Mouse (Mus musculus) CH12.LX (cell line): ENCODE measurements around the gene Acsl1. TPM values are rescaled to one million over a fixed set of nuclear protein-coding genes. Genes with fewer than 3 reads are reported as not detected.

ENCODE experiments used
- DNase-seq: peaks from one replicate; pipeline ENCODE4 v3.0.0-alpha.2; 2013; ENCODE audit errors: extremely low read depth
- H3K27ac ChIP-seq: 2 replicates; pipeline ENCODE4 v1.5.1; 2012; ENCODE audit warnings: low read depth, mild to moderate bottlenecking, control low read depth, moderate library complexity; ENCODE audit not compliant: insufficient read depth
- H3K27me3 ChIP-seq: replicated peaks from 2 replicates; pipeline ENCODE3; 2012; ENCODE audit warnings: inconsistent platforms
- H3K36me3 ChIP-seq, 2 experiments: replicated peaks in 1 of 2; 2 replicates each; pipeline versions ENCODE3 to v1.6.1; 2012; ENCODE audit warnings: inconsistent platforms in 1 of 2, low read length in 1 of 2, mild to moderate bottlenecking in 1 of 2, mixed read lengths in 1 of 2, moderate library complexity in 1 of 2; ENCODE audit not compliant: control insufficient read depth in 1 of 2, insufficient read depth in 1 of 2
- H3K4me1 ChIP-seq, 2 experiments: 2 replicates each; pipeline ENCODE4 v1.6.1; 2012; ENCODE audit warnings: inconsistent platforms in 1 of 2, moderate library complexity in 1 of 2; ENCODE audit not compliant: insufficient read depth in 2 of 2, control insufficient read depth in 1 of 2
- H3K4me2 ChIP-seq: 2 replicates; pipeline ENCODE4 v1.6.1; 2012; ENCODE audit warnings: low read depth, mild to moderate bottlenecking, control low read depth; ENCODE audit not compliant: poor library complexity, insufficient read depth, severe bottlenecking
- H3K4me3 ChIP-seq, 3 experiments: fragments of 150-350 bp in 1 of 3; sonication (generic) in 1 of 3; replicated peaks in 1 of 3; 2 replicates each; pipeline versions ENCODE3 to v1.5.1; 2011 to 2012; ENCODE audit warnings: low read depth in 2 of 3, low read length in 2 of 3, mild to moderate bottlenecking in 2 of 3, moderate library complexity in 2 of 3, control low read depth in 1 of 3, improper control_type of control experiment in 1 of 3, inconsistent platforms in 1 of 3, mixed read lengths in 1 of 3; ENCODE audit not compliant: poor library complexity in 1 of 3
- H3K79me2 ChIP-seq: replicated peaks from 2 replicates; pipeline ENCODE4 v1.6.1; 2012; ENCODE audit warnings: mild to moderate bottlenecking, moderate library complexity; ENCODE audit not compliant: control insufficient read depth, poor library complexity, insufficient read depth, severe bottlenecking; ENCODE audit errors: extremely low read depth
- H3K9ac ChIP-seq: 2 replicates; pipeline ENCODE4 v1.6.1; 2012; ENCODE audit warnings: low read depth, mild to moderate bottlenecking, control low read depth, moderate library complexity; ENCODE audit not compliant: insufficient read depth
- H3K9me3 ChIP-seq: replicated peaks from 2 replicates; pipeline ENCODE3; 2012; ENCODE audit warnings: low read length, inconsistent platforms, mixed read lengths
- BHLHE40 ChIP-seq: IDR thresholded peaks from 2 replicates; pipeline ENCODE4 v1.6.1; 2011; ENCODE audit warnings: mild to moderate bottlenecking, low read depth, low read length, improper control_type of control experiment
- CHD1 ChIP-seq: IDR thresholded peaks from 2 replicates; pipeline ENCODE4 v1.6.1; 2012; ENCODE audit warnings: low read depth, low read length, improper control_type of control experiment, inconsistent platforms
- E2F4 ChIP-seq: IDR thresholded peaks from 2 replicates; pipeline ENCODE4 v1.6.1; 2011; ENCODE audit warnings: low read depth, low read length, improper control_type of control experiment; ENCODE audit not compliant: insufficient replicate concordance
- ELF1 ChIP-seq: IDR thresholded peaks from 2 replicates; pipeline ENCODE4 v1.6.1; 2014; ENCODE audit warnings: low read depth, mild to moderate bottlenecking, inconsistent platforms, low read length, improper control_type of control experiment
- EP300 ChIP-seq: IDR thresholded peaks from 2 replicates; pipeline ENCODE4 v1.6.1; 2011; ENCODE audit warnings: low read length, improper control_type of control experiment
- ETS1 ChIP-seq: conservative IDR thresholded peaks from 2 replicates; pipeline ENCODE4 v1.6.1; 2012; ENCODE audit warnings: low read depth, mild to moderate bottlenecking, inconsistent platforms, low read length, improper control_type of control experiment, moderate library complexity
- IRF4 ChIP-seq: IDR thresholded peaks from 2 replicates; pipeline ENCODE4 v1.6.1; 2014; ENCODE audit warnings: low read depth, mild to moderate bottlenecking, inconsistent platforms, low read length, improper control_type of control experiment
- JUN ChIP-seq: IDR thresholded peaks from 2 replicates; pipeline ENCODE4 v1.6.1; 2011; ENCODE audit warnings: low read depth, mild to moderate bottlenecking, low read length, improper control_type of control experiment, moderate library complexity; ENCODE audit not compliant: insufficient read depth
- JUND ChIP-seq: conservative IDR thresholded peaks from 2 replicates; pipeline ENCODE4 v1.6.1; 2011; ENCODE audit warnings: low read depth, low read length, improper control_type of control experiment
- MAX ChIP-seq: IDR thresholded peaks from 2 replicates; pipeline ENCODE4 v1.6.1; 2011; ENCODE audit warnings: low read length, improper control_type of control experiment
- MAZ ChIP-seq: IDR thresholded peaks from 2 replicates; pipeline ENCODE4 v1.6.1; 2012; ENCODE audit warnings: low read depth, mild to moderate bottlenecking, inconsistent platforms, low read length, improper control_type of control experiment, moderate library complexity
- MEF2A ChIP-seq: IDR thresholded peaks from 2 replicates; pipeline ENCODE4 v1.6.1; 2014; ENCODE audit warnings: low read depth, mild to moderate bottlenecking, inconsistent platforms, low read length, improper control_type of control experiment, borderline replicate concordance
- NELFE ChIP-seq: IDR thresholded peaks from 2 replicates; pipeline ENCODE4 v1.6.1; 2011; ENCODE audit warnings: low read depth, low read length, improper control_type of control experiment
- POLR2A ChIP-seq: IDR thresholded peaks from 2 replicates; pipeline ENCODE4 v1.6.1; 2011; ENCODE audit warnings: low read depth, mild to moderate bottlenecking, improper control_type of control experiment, low read length
- POLR2AphosphoS2 ChIP-seq: IDR thresholded peaks from 2 replicates; pipeline ENCODE4 v1.6.1; 2011; ENCODE audit warnings: low read depth, low read length, improper control_type of control experiment
- RAD21 ChIP-seq: IDR thresholded peaks from 2 replicates; pipeline ENCODE4 v1.6.1; 2011; ENCODE audit warnings: low read depth, mild to moderate bottlenecking, low read length, improper control_type of control experiment, moderate library complexity
- RCOR1 ChIP-seq: conservative IDR thresholded peaks from 2 replicates; pipeline ENCODE4 v1.6.1; 2012; ENCODE audit warnings: low read depth, mild to moderate bottlenecking, inconsistent platforms, low read length, improper control_type of control experiment
- SIN3A ChIP-seq: IDR thresholded peaks from 2 replicates; pipeline ENCODE4 v1.6.1; 2012; ENCODE audit warnings: low read length, improper control_type of control experiment, inconsistent platforms
- SMC3 ChIP-seq: IDR thresholded peaks from 2 replicates; pipeline ENCODE4 v1.6.1; 2011; ENCODE audit warnings: low read depth, low read length, improper control_type of control experiment
- TCF12 ChIP-seq: IDR thresholded peaks from 2 replicates; pipeline ENCODE4 v1.6.1; 2014; ENCODE audit warnings: low read depth, mild to moderate bottlenecking, inconsistent platforms, low read length, improper control_type of control experiment
- UBTF ChIP-seq: IDR thresholded peaks from 2 replicates; pipeline ENCODE4 v1.6.1; 2012; ENCODE audit warnings: low read depth, mild to moderate bottlenecking, inconsistent platforms, low read length, improper control_type of control experiment, moderate library complexity
- USF1 ChIP-seq: IDR thresholded peaks from 2 replicates; pipeline ENCODE4 v1.6.1; 2014; ENCODE audit warnings: low read depth, mild to moderate bottlenecking, inconsistent platforms, low read length, improper control_type of control experiment
- USF2 ChIP-seq: conservative IDR thresholded peaks from 2 replicates; pipeline ENCODE4 v1.6.1; 2011; ENCODE audit warnings: low read depth, low read length, improper control_type of control experiment
- ZC3H11A ChIP-seq: IDR thresholded peaks from 2 replicates; pipeline ENCODE4 v1.6.1; 2012; ENCODE audit warnings: low read depth, mild to moderate bottlenecking, inconsistent platforms, low read length, improper control_type of control experiment
- ZKSCAN1 ChIP-seq: IDR thresholded peaks from 2 replicates; pipeline ENCODE4 v1.6.1; 2012; ENCODE audit warnings: low read depth, inconsistent platforms, low read length, improper control_type of control experiment, borderline replicate concordance
- ZMIZ1 ChIP-seq: IDR thresholded peaks from 2 replicates; pipeline ENCODE4 v1.6.1; 2012; ENCODE audit warnings: low read depth, mild to moderate bottlenecking, inconsistent platforms, low read length, improper control_type of control experiment
- dilution Hi-C: fragments of 300-500 bp; cut with MboI; formaldehyde crosslinking; loops from 2 replicates; pipeline ENCODE4 v1.14.3; 2020; ENCODE audit warnings: low sequenced_read_pairs; ENCODE audit not compliant: extremely low pct_unique_long_range_greater_than_20kb, extremely low pct_ligation_motif_present
- in situ Hi-C: fragments of 300-500 bp; cut with MboI; formaldehyde crosslinking; loops from 3 replicates; pipeline ENCODE4 v1.14.3; 2019; ENCODE audit warnings: low sequenced_read_pairs, low pct_ligation_motif_present, low pct_unique_long_range_greater_than_20kb, mixed read lengths
- polyA plus RNA-seq: library from polyadenylated mRNA; unstranded; fragments of >175 nt; gene quantifications from 2 replicates; pipeline ENCODE4 v1.2.1, GENCODE M21; 2012; ENCODE audit warnings: low read depth; ENCODE audit not compliant: insufficient read length
- total RNA-seq, 2 experiments: library from RNA; depleted of rRNA; stranded (reverse); fragments of 300-350 nt in 1 of 2; fragments of >200 nt in 1 of 2; gene quantifications; 2 replicates each; pipeline ENCODE4 v1.2.3; 2012 to 2014

Gene Acsl1
- total and polyA plus RNA-seq, 3 experiments: 8.7 to 27.9 (median 19.5) TPM

- in situ Hi-C loops (no loop called here), dilution Hi-C loops (no loop called here)
- no peak overlapping the region for H3K9ac ChIP-seq
Observed at GRCm38 (mm10) chr8:46499376-46500061, 28.7 kb downstream of the Acsl1 start.

GRCm38 (mm10) chr8:46502333-46503071 lies 31.7 kb downstream of the Acsl1 start:
- DNase-seq: no peak
- no peaks in the 10 kb centered on the region for H3K79me2 ChIP-seq
- peaks cover 0 to 50% of the 10 kb centered on the region in 2 experiments for H3K36me3 ChIP-seq
- no peak overlapping the region for H3K9ac ChIP-seq
- H3K4me1 ChIP-seq: peaks cover under 1 to 17% of the 10 kb centered on the region in 2 experiments; a peak in 3 of 4 replicates
- dilution Hi-C loops (no loop called here), in situ Hi-C loops (no loop called here)
- no peak overlapping the region for H3K4me2 ChIP-seq
- H3K27ac ChIP-seq: no peak overlapping the region
- no peak overlapping the region for H3K4me3 ChIP-seq
- no peak for TF ChIP-seq ELF1
- no peak for TF ChIP-seq ZC3H11A
- TF ChIP-seq EP300: no peak
- TF ChIP-seq IRF4: no peak
- TF ChIP-seq RCOR1: no peak
- no peak for TF ChIP-seq SMC3
- TF ChIP-seq MAX: no peak
- no peak for TF ChIP-seq NELFE
- no peak for TF ChIP-seq POLR2AphosphoS2
- TF ChIP-seq BHLHE40: no peak
- no peak for TF ChIP-seq MAZ
- no peak for TF ChIP-seq SIN3A
- no peak for TF ChIP-seq UBTF
- TF ChIP-seq POLR2A: no peak
- no peak for TF ChIP-seq USF1
- TF ChIP-seq CHD1: no peak
- no peaks in the 10 kb centered on the region for H3K9me3 ChIP-seq
- H3K27me3 ChIP-seq: no peaks in the 10 kb centered on the region

More at GRCm38 (mm10) chr8:46499376-46500061, 28.7 kb downstream of the Acsl1 start:
- H3K4me1 ChIP-seq: peaks cover 7 to 41% of the 10 kb centered on the region in 2 experiments; a peak in 3 of 4 replicates
- H3K36me3 ChIP-seq: peaks cover 0 to 54% of the 10 kb centered on the region in 2 experiments
- H3K27me3 ChIP-seq: no peaks in the 10 kb centered on the region
- no peak overlapping the region for H3K4me3 ChIP-seq
- H3K9me3 ChIP-seq: no peaks in the 10 kb centered on the region
- no peaks in the 10 kb centered on the region for H3K79me2 ChIP-seq
- H3K4me2 ChIP-seq: no peak overlapping the region
- no peak for DNase-seq
- H3K27ac ChIP-seq: no peak overlapping the region
- TF ChIP-seq JUND (no peak), TCF12 (no peak), RAD21 (no peak), ZMIZ1 (no peak), ETS1 (no peak), MAZ (no peak), E2F4 (no peak), MEF2A (no peak), USF2 (no peak), ZKSCAN1 (no peak), JUN (no peak), EP300 (no peak), IRF4 (no peak)
